Mouse (Mus musculus) left cerebral cortex, postnatal 4 days (tissue): ENCODE measurements around the gene Sae1. TPM values are rescaled to one million over a fixed set of nuclear protein-coding genes. Genes with fewer than 3 reads are reported as not detected.
A peak's percentile ranks its signal among the peaks of the same experiment; 100 is the strongest.

Experiments
- DNase-seq: peaks from one replicate; pipeline ENCODE4 v3.0.0-alpha.2; 2022
- intact Hi-C: fragments of 180-260 bp; cut with DNase I; formaldehyde crosslinking; loops from one replicate; pipeline ENCODE4 v1.15.1; 2025
- total RNA-seq, 2 experiments: library from RNA; stranded (reverse); gene quantifications; 2 replicates each; pipeline ENCODE4 v1.2.3; 2021

Gene Sae1
- total RNA-seq: 100 to 1,000 TPM; 119 to 129 TPM

DNA sequence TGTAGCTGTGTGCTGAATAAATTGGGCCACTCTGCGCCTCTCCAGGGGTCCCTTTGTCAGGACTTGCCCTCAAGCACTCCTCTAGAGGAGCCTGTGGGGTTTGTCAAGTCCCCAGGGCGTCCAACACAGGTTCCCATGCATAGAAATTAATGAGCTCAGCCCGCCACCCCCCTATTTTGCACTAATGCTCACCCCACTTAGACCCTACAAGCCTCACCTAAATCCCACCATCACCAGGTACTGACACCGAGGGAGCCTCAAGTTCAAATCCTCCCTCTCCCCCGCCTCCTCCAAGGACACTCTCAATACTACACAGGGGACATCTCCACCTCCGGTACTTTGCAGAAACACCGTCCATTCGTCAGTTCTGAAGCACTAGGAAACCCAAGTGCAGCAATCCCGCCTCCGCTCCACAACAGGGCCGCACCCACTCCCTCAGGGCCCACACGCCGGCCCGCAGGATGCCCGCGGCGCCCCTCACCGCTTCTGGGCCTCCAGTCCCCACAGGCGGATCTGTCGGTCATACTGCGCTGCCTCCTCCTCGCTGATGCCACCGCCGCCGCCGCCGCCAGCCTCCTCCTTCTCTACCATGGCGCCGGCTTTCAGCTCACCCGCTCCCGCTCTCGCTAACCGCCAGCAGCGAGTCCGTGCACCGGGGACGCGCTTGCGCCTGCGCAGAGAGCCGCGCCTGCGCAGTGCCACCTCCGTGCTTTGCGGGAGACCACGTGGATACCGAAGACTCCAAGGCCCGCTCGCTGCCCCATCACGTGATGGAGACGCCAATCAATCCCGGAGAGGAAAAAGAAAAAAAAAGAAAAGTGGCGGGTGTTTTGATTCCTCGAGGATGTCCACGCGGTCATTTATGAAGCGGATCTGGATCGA lies at the start of gene Sae1:
Gene Sae1 (minus strand): TSS at position 647 of the 882 bp plus-strand sequence.
- peak; percentile 97 for DNase-seq
- intact Hi-C loops: no loop called here

GRCm38 (mm10) chr7:16435088-16435487 lies 47.5 kb upstream of the Sae1 start:
- no peak for DNase-seq
- intact Hi-C loops: no loop called here

DNA sequence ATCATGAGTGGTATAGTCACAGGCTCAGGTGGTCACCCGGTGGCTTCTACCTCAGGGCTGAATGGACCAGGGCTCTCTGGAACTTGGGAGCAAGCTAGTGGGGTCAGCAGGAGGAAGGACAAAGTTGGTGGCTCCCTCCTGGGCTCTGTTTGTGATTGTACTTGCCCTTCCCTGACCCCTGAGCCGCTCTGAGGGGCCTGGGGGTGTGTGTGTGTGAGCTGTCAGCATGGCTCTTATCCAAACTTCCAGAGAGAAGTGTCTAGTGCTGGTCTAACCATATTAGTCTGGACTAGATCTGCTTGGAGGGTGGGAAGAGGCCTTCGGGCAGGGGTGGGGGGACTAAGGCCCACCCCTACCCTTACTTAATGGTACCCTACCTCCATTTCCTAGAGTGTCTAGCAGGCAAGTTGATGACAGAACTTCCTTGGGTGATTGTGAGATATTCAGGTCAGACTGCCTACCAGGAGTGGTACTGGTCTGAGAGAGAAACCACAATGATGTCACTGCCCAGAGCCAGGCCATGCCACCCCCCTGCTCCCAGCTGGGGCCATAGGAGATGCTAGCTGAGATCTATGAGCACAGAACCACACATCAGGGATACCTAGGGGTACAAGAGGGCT lies 45.9 kb upstream of the Sae1 start:
- intact Hi-C loops: no loop called here

DNA sequence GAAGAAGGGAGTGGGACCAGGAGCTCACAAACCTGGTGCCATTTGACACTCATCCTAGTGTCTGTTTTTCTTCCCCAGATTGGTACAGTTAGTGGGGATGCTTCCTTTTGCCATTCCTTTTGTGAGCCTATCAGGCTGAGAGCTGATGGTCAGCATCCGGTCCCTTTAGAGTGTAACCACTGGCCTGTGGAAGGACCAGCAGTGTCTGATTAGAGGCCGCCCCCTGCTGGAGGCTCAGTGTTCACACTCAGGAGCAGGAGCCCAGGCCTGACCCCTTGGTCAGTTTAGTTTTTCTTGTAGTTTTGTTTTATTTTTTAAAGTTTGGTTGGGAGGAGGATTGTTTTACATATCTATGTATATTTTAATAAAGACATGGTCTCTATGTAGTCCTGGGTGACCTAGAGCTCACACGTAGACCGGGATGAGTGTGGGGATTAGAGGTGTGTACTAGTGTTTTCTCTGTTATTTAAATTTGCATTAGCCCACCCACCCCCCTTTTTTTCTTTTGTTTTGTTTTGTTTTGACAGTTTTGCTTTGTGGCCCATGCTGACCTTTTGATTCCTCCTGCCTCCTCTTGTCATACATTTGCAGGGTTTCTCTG lies 38.6 kb upstream of the Sae1 start:
- intact Hi-C loops: no loop called here
- peak; percentile 82 for DNase-seq

More for the DNA sequence above, 45.9 kb upstream of the Sae1 start:
- DNase-seq: no peak

DNA sequence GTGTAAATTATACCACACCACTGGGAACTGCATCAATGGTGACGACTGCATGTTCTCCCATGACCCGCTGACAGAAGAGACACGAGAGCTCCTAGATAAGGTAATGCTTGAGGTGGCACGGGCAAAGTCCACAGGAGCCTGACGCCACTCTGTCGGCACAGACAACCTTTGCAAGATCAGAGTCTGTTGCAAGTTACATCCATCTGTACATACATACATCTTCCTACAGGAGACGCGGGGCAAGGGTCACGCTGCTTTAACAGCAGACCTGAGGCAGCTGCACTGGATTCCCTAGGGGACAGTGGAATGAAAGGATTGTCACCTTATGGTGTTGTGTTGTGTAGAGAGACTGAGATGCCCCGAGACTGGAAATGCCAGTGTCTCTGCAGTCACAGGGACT lies 38.1 kb upstream of the Sae1 start:
- intact Hi-C loops: no loop called here
- no peak for DNase-seq

- intact Hi-C loops: no loop called here
- no peak for DNase-seq
Measured at GRCm38 (mm10) chr7:16423731-16424130, 36.1 kb upstream of the Sae1 start.

DNA sequence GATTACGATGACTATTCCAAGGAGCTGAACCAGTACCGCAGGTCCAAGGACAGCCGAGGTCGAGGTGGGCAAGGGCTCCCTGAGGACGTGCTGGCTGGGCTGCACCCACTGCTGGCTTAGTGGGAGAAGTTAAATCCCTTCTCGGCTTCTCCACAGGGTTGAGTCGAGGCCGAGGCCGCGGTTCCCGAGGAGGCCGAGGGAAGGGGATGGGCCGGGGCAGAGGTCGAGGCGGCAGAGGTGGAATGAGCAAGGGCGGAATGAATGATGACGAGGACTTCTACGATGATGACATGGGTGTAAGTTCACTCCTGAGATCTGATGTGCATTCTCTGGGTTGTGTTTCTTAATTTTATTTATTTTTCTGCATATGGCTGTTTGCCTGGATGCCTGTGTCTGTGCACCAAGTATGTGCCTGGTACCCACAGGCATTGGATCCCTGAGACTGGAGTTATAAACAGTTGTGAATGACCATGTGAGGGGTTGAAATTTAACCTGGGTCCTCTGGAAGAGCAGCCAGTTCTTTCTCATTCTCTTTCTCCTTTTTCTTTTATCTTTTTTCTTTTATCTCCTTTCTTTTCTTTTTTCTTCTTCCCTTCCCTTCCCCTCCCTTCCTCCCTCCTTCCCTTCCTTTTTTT lies 34.7 kb upstream of the Sae1 start:
- no peak for DNase-seq
- intact Hi-C loops: no loop called here

DNA sequence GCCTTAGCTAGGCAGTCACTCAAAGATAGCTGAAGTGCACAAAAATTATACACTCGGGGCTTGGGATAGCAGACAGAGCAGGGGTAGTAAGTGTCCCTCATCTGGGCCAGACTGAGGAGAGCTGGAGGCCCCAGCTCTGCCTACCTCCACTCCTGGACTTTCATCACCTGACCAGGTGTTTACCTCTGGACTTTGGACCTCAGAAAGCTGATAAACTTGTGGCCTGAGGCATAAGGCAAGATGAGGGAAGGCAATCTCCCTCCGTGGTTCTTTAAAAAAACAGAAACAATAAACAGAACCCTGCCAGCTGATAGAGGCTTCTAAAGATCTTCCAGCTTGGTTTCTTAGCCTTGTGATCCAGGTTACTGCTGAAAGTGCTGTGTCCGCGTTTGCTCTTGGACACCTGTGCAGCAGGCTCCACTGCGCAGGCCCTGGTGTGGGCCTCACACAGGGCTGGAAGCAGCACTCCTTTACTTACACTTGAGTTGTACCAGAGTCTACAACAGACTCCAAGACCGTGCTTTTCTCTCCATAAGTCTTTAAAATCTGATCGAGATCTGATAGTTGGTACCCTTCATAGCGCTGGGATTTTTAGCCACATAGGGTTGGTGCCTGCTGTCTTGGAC lies 33.0 kb upstream of the Sae1 start:
- intact Hi-C loops: no loop called here
- DNase-seq: no peak

DNA sequence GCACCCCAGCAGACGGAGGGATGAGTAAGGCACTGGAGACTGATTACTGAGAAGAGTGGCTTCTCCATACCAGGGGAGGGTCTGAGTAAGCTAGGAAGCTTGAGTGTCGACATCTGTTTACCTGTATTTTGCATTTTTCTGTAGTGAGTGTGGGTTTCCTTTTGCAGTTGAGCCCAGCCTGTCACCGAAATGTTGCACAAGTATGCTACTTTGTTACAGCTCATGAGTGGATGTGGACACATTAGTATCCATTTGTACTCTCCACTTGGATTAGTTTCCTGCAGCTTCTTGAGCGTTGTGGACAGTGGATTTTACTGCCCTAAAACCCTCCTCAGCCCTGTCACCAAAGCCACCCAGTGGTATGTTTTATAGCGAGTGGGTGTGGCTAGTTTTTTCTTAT lies 31.1 kb upstream of the Sae1 start:
- DNase-seq: no peak
- intact Hi-C loops: no loop called here

GRCm38 (mm10) chr7:16417141-16417771 lies 29.6 kb upstream of the Sae1 start:
- no peak for DNase-seq
- intact Hi-C loops: no loop called here

- intact Hi-C loops: no loop called here
- DNase-seq: no peak
Measured at GRCm38 (mm10) chr7:16415426-16415825, 27.8 kb upstream of the Sae1 start.

GRCm38 (mm10) chr7:16412930-16413329 lies 25.3 kb upstream of the Sae1 start:
- DNase-seq: no peak
- intact Hi-C loops: no loop called here

GRCm38 (mm10) chr7:16412220-16412896 lies 24.8 kb upstream of the Sae1 start:
- intact Hi-C loops: no loop called here

GRCm38 (mm10) chr7:16411100-16411499 lies 23.5 kb upstream of the Sae1 start:
- no peak for DNase-seq
- intact Hi-C loops: no loop called here

More at GRCm38 (mm10) chr7:16412220-16412896, 24.8 kb upstream of the Sae1 start:
- no peak for DNase-seq

- intact Hi-C loops: no loop called here
- DNase-seq: no peak
Measured at GRCm38 (mm10) chr7:16406978-16407377, 19.4 kb upstream of the Sae1 start.

GRCm38 (mm10) chr7:16405516-16406351 lies 18.1 kb upstream of the Sae1 start:
- DNase-seq: peak; percentile 23
- intact Hi-C loops: no loop called here

- intact Hi-C loops: no loop called here
- no peak for DNase-seq
Measured at GRCm38 (mm10) chr7:16405073-16405455, 17.5 kb upstream of the Sae1 start.

- DNase-seq: no peak
- intact Hi-C loops: no loop called here
Measured at GRCm38 (mm10) chr7:16404315-16405072, 16.9 kb upstream of the Sae1 start.
